Mouse (Mus musculus): ENCODE measurements at regions not wholly inside any gene's neighbourhood (a gene's known extent, or its start where the extent isn't known, plus 50 kb on each side); places are given as distances from the start of the nearest gene placed in this dataset.

DNA sequence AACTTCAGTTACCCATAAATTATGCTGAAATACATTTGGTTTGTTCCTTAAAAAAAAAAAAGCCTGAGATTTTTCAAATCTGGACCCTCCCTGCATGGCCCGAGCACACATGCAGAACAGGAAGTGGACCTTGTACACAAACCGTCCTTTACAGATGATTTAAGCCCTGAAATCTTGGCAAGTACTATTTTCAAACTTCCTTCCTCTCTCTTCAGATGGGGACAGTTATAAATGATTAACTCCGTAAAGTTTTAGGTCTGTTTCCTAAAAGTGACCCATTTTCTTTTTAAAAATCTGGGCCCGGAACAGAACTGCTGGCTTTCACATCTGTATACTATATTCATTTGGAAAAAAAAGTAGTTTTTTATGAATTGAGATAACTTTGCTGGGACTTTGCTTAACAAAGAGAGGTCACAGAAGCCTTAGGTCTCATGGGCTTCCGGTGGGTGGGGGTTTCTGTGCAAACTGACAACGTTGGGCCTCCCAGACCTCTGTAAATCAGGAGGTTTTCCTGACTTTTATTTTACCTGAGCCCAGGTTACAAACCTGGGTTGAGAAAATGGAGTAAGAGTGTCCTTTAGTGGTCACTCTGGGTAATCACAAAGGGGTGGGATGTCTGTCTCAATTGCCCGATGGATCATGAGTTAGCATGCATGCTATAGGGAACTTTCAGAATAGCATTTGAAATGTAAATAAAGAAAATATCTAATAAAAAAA, 368.4 kb downstream of the Ankrd50 start:
- DNase-seq: no peak

DNA sequence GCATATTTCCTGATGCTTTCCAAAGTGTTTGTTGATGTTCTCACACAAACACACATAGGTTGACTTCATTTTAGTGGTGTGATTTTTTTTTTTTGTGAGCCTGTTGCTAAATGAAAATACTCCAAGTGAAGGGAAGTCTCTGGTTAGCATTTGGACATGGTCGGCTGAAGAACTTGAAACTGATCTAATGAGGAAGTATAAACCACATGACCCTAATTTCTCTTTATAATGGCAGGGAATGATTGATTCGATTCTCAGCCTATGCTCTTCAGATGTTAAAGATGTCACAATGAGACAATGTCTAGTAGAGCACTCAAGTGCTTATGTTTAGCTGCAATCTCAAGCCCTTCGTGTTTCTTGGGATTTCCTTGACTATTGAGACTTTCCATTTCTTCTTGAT, 372.1 kb downstream of the Ankrd50 start:
- no peak for DNase-seq

DNA sequence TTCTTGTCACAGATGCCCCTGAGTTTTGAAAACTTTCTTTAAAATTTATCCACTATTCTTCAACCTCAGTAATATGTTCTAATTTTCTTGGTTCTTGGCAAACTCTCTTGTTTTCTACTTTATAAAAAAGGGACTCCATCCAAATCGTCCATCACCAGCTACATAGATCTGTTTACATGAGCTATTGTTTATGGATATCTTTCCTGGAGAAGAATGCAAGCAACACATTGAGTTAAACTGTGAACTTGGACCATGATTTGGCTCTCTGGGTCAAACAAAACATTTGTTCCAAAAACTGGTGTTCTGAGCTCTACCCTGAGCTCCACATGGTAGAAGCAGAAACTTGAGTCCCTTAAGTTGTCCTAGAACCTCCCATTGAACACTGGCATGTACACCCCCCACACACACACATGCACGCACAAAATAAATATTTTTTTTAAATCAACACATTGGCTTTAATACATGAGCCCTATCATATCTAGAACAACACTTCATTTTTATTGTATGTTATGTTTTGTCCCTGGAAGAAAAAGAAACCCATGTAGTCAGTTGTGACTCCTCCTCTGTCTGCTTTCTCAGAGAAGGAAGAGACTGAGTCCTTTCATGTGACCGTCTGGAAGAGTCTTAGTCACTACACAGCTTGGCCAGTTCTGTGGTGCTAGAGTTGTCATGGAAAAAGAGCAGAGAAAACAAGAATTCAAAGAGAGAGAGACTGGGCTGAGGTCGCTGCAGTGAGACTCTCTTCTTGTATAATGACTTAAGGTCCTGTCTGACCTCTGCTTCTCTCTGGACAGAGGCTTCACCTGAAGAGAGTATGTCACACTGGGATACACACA, 379.4 kb downstream of the Ankrd50 start:
- no peak for DNase-seq

DNA sequence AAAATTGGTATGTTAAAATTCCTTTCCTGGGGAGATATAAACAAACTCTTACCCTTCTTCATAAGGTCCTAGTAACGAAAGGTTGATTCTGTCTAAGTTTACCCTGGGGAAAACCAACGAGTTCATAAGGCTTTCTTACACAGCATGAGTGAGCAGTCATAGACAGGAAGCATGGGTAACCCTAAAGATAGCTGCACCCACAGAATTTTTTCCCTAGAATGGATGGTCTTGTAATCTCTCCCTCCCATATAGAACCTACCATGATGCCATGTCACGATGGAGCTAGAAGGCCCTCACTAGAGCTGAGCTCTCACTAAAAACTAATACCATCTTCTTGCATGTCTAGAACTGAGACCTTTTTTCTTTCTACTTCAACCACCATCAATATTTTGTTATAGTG, 380.1 kb upstream of the Gm5148 start:
- DNase-seq: no peak

DNA sequence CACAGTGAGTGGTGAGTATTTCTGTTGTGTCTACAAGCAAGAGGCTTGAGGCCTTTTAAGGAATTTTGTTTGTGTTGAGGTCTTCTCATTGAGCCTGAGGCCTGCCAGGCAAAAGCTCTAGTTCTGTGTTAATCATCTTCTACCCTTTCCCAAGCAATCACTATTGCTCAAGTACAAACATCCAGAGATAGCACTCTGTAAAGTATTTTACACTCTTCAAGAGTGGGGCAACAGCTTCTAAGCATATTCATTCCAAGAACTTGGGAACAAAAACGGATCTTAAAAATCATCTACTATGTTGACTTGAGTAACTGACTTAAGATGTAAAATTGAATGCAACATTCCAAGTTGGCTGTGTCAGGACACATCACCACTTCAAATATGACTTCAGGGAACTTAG, 378.7 kb upstream of the Gm5148 start:
- DNase-seq: no peak

DNA sequence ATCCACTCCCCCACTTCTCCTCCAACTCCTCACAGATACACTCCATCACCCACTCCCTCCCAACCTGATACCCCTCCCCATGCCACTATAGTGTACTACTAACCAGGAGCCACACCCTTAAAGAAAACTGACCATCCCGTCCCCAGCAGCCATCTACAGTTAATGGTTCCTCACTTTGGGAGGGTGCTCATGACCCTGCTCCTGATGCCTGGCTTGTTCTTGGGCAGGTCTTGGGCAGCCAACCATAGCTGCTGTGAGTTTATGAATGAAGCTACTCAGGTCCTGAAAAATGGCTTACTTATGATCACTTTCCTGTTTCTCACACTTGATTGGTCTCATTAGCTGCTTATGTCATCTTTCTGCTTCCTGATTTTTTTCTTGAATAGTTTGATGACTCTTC, 377.9 kb upstream of the Gm5148 start:
- DNase-seq: no peak

DNA sequence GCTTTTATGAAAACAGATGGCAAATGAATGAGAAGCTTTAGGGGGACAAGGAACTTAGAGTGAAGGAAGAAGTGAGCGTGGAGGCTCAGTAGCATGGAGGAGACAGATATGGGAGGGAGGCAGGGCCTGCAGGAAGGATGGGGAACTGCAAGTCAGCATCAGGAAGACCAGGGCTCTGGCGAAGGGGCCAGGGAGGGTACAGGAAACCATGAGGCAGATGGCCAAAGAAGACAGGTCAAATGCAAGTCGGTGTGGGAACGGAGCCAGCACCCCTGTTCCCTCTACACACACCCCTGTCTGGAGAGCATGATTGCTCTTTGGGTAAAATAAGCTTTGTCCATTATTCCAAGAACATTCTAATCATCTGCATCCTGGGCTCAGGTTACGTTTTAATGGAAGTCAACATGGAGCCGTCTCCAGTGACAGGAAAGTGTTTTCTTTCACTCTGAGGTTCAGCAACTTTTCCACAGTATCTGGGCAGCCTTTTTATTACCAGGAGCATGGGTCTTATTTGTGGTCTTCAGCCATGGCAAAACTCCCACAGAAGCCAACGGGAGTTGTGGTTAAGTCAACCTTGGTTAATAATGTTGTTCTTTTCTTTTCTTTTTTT, 370.2 kb upstream of the Gm5148 start:
- no peak for DNase-seq

DNA sequence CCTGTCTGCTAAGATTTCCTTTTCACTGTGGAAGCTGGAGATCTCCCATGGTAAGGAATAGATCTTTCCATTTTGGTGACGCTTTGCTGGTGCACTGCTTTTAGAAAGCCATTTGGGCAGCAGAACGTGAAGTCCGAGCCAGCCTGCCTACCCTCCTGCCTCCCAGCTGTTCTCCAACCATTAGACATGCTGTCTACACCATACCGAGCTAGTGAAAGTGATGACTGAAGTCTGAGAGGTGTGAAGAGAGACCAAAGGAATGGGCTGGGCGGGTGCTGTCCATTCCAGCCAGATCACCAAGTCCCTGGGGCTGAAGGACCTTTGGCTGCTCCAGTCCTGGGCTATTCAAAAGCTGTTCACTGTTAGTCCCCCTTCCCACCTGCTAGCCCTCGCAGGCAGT, 360.3 kb upstream of the Gm5148 start:
- peak; percentile 11 for DNase-seq

DNA sequence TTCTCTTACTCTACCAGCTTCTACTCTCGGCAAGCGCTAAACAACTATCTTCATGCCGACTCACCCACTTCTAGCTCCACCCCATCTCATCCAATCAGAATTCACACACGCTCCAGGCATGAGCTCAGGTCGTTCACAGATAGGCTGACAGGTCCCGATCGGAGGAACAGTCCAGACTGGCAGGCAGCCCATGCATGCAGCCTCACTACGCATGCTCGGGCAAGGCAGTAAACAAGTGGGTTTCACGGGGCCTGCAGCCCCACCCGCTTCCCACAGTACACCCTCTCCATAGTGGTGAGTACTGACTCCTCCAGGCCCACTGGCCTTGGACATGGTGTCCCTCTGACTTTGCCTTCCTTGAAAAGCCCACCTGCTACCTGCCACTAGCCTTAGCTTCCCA, 358.1 kb upstream of the Gm5148 start:
- DNase-seq: peak; percentile 13

DNA sequence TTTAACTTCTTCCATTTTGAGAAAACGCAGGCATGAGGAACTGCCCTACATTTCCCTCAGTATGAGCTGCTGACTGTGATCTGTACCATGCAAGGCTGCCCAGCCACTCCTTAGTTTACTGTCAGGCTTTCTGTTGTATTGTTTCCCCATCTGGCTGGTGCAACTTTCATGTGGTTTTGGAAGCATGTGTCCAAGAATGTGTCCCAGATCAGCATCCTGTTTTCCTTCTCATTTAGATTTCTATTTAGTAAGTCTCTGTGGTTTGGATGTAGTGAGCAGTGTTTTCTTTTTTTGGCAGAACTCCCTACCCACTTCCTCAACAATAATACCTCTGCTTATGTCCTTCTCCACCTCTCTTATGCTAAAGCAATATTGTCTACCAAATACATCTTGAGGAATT, 352.5 kb upstream of the Gm5148 start:
- DNase-seq: no peak

DNA sequence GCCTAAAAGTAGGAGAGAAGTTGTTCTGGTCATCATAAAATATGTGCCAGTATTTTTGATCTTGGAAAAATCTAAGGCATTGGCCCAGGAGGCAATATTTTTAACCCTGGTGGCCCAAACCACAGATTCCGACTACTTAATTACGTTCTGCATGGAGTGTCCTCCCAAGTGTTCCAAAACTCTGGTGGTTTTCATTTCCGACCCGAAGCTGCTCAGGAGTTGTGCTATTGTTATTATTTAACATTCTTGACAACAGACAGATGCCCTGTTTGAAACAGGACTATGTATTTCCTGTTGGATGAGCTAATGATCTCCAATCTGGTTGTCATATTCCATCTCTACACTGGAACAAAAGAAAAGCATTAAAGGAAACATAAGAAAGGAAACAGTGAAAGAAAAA, 349.7 kb upstream of the Gm5148 start:
- DNase-seq: no peak

DNA sequence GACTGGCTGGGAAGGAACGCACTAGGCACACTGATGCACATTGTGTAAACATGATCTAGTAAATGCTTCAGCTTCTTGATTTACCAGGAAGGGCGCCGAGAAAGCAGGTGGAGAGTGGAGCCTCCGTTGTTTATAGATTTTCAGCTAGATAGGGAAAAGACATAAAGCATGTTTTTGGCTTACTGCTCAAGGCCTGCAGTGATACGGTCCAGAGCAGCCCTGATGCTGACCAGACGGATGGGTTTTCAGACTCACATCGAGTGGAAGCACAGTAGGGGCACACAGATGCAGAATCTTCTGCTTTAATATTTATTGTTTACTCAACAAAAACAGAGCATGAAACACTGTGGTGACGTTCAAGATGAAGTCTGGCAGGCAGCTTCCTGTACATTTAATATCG, 331.3 kb upstream of the Gm5148 start:
- DNase-seq: no peak

DNA sequence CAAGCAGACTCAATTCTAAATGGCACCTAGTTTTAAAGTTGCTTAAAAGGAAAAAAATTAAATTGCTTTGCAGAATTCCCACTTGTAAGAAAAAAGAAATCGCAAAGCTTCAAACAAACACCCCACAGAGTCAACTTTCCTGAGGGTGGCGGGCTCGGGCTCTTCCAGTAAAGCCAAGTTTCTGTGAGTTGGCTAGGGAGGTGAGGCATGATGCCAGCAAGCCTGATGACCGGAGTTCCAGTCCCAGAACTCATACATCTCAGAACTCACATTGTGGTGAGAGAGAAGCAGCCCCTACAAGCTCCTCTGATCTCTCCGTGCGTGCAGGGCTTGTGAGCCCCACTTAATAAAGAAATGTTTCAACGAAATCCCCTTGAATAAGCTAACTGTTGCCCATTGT, 328.7 kb upstream of the Gm5148 start:
- peak; percentile 22 for DNase-seq

DNA sequence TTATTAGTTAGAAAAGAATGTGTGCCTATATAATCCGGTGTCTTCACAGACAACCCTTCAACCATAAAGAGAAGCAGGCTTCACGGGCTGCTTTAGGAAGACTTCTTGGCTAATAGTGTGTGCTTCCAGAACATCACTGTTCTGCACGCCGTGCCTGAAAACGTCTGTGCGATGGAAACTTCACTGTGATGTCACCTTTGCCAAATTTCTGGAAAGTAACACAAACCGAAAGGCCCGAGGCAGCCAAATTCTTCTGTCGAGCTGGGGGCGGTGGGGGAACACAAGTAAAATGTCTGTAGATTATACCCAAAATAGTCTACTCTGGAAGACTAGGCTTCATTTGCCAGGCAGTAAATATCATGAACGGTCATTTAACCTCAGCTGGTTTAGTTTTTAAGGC, 327.5 kb upstream of the Gm5148 start:
- DNase-seq: no peak

DNA sequence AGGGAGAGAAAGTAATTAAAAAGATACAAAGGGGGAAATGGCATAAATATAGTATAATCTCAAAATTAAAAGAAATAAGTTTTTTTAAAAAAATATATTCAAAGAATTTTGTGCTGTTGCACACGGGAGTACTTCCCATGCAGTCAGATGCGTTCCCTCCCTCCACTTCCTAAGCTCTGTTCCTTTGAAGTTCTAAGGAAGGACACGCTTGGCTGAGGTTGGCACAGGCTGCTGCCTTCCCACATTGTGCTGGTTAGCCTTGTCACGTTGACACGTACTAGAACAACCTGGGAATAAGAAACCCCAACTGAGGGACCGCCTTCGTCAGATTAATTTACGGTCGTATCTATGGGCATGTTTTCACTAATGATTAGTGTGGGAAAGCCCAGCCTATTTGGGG, 326.6 kb upstream of the Gm5148 start:
- no peak for DNase-seq

DNA sequence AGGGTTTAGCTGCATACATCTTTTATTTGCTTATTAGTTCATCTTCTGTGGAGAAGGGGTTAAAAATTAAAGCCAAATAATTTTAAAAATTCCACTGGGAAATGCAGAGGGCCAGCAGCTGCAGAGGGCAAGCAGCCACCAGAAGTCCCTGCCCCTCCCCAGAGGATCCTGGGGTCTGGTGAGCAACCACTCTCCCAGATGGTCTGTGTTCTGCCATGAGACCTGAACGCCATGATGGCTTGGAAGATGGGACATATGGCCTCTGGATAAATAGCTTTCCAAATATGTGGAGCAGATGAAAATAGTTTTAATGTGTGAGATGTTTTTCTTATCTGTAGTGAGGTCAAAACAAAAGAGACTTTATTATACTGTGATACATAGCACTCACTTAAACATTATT, 326.1 kb upstream of the Gm5148 start:
- DNase-seq: no peak

DNA sequence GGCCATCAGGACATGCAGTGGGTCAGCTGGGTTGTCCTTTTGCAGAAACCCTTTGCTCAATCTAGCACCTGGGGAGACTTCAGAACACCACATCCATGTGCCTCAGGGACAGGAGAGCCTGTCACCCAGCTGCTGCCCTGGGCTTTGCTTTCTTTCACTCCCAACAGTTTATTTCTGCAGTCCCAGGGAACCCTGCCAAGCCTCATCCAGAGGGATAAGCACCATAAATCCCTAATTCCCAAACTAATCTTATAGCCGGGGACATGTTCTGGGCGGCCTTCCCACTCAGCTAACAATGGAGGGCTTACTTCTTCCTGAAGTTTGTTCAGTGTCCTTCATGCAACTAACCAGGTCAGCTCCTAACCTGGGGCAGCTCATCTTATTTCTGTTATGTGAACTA, 325.0 kb upstream of the Gm5148 start:
- DNase-seq: peak; percentile 29

DNA sequence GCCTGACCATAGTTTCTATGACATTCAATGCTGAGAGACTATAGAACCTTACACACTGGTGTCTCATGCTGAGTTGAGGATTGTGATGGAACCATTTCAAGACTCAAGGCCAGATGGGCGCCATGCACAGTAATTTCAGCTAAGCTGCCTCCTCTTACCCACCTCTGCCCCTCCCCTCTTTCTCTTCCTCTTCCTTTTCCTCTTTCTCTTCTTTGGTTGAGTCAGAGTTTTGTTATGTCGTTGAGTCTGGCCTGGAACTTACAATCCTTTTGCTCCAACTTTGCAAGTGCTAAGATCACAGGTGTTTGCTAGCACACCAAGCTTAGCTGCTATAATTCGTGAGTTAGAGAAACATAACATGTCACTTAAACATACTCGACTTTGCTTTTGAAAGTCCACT, 323.2 kb upstream of the Gm5148 start:
- DNase-seq: no peak

DNA sequence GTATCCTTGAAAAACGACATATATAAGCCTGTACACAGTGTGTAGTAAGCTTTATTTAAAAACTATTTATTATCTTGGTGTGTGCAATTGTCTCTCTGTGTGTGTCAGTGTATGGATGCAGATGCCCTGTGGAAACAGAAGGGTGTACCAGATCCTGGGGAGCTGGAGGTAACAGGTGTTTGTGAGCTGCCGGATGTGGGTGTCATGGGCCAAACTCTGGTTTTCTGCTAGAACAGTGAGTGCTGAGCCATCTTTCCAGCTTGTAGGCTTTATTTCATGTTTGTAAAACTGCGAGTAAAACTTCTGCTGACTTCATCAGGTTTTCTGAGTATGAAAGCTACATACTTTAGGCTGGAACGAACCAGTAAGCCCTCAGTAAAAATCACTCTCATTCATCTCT, 322.3 kb upstream of the Gm5148 start:
- no peak for DNase-seq

DNA sequence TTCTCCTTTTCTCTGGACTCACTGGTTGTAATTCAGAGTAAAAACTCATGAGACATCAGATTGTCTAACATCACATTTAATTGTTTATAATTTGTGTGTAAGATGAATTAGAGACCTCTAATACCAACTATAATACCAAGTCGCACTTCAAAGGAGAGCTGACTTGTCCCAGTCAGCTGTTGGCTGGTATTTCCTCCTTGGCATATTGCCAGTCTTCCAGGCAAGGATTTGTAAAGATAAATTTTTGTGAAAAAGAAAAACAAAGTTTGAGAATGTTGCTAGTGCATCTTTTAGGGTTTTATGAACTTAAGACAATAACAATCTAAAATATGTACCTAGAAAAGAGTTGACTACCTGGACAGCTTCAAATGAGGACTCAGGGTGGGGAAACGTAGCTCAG, 321.7 kb upstream of the Gm5148 start:
- DNase-seq: no peak

DNA sequence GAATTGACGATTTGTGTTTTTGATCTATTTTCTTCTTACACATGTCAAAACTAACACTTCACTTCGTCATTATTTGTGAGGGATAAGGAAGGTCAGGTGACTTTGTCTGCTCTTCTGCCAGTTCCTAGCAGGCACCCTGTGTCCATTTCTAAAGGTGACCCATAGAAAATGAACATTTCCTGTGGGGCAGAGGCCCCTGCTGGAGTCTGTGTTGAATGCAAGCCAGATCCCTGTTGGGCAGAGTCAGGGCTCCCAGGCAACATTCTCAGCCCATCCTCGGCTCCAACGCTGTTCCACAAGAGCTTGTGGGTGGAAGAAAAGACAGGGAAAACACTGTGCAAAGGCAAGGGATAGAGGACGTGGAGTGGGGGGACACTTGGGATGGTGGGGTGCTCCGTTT, 321.2 kb upstream of the Gm5148 start:
- no peak for DNase-seq

DNA sequence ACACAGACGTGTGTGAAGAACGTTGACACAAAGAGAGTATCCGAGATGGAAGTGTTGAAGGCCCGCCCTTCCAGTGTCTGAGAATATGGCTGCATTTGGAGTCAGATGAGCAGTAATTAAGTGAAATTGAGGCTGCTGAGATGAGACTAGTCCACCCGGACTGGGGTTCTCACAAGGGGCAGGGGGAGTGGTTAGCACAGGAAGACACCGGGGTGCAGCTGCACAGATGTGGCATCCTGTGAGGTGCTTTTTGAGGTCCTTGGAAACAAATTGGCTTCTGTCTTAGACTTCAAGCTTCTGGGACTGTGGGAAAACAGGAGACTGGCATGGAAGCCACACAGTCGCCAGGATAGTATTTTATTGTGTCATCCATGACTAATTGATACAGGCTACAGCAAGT, 320.0 kb upstream of the Gm5148 start:
- no peak for DNase-seq

DNA sequence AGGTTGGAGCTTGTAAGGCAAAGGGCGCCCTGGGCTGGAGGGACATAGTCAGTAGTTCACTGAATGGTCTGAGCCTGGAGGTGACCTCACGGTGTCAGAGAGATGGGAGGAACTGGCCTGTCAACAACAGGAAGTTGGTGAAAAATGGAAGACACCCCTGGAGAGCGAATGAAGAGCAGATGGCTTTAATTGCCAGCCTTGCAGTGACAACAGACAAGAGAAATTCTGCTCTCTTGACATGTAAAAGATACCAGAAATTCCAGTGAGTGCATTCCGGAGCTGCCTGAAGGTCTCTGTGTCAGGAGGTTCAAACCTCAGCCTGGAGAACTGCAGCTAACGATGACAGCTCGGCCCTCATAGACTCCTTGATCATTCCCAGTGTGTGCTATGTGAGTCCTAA, 318.3 kb upstream of the Gm5148 start:
- DNase-seq: no peak

DNA sequence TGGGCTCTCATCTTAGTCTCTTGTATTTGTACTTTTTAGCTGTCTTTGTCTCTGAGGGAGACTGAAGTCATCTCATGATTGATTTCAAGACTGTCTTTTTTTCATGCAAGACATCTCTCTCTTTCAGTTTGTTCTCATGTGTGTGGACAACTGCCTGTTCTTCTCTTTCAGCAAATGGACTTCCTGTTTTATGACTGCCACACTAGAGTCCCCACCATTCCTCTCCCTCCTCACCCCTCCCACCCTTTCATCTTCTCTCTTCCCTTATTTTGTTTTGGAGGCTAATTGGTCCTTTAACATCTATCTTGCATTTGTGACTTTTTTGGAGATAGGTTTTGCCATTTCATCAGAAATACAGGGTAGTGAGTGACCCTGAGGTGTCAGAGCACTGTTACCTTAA, 311.8 kb upstream of the Gm5148 start:
- no peak for DNase-seq
